Mouse (Mus musculus) heart, postnatal 0 days (tissue): ENCODE measurements around the gene Slc30a1. TPM values are rescaled to one million over a fixed set of nuclear protein-coding genes. Genes with fewer than 3 reads are reported as not detected.

ENCODE experiments used
- ATAC-seq: fragments of 200-750 bp; cut with Nextera tagmentation; 2 replicates; pipeline ENCODE4 v1.8.0; 2017; ENCODE audit warnings: low read depth, moderate number of reproducible peaks, moderate library complexity; ENCODE audit not compliant: insufficient read depth
- DNase-seq: peaks from one replicate; pipeline ENCODE4 v3.0.0-alpha.2; 2016; ENCODE audit warnings: low spot score
- H3K27ac ChIP-seq: fragments of 300-500 bp; sonication (generic); 2 replicates; pipeline ENCODE4 v1.5.1; 2014; ENCODE audit warnings: low read depth, mild to moderate bottlenecking
- H3K27me3 ChIP-seq: fragments of 300-500 bp; sonication (generic); 2 replicates; pipeline ENCODE4 v1.6.1; 2014; ENCODE audit warnings: low read length, mixed read lengths; ENCODE audit not compliant: control insufficient read depth, insufficient read depth
- H3K36me3 ChIP-seq: fragments of 300-500 bp; sonication (generic); replicated peaks from 2 replicates; pipeline ENCODE4 v1.6.1; 2014; ENCODE audit warnings: low read length, mixed read lengths; ENCODE audit not compliant: control insufficient read depth, insufficient read depth
- H3K4me1 ChIP-seq: fragments of 300-500 bp; sonication (generic); 2 replicates; pipeline ENCODE4 v1.6.1; 2014; ENCODE audit warnings: antibody characterized with exemption; ENCODE audit not compliant: control insufficient read depth, insufficient read depth
- H3K4me2 ChIP-seq: fragments of 300-500 bp; sonication (generic); 2 replicates; pipeline ENCODE4 v1.6.1; 2014; ENCODE audit warnings: low read depth, mild to moderate bottlenecking, low read length, moderate library complexity
- H3K4me3 ChIP-seq: fragments of 300-500 bp; sonication (generic); 2 replicates; pipeline ENCODE4 v1.5.1; 2014; ENCODE audit warnings: low read depth, low read length
- H3K9ac ChIP-seq: fragments of 300-500 bp; sonication (generic); replicated peaks from 2 replicates; pipeline ENCODE4 v1.6.1; 2014; ENCODE audit warnings: low read depth, low read length, mixed read lengths
- H3K9me3 ChIP-seq: fragments of 300-500 bp; sonication (generic); replicated peaks from 2 replicates; pipeline ENCODE4 v1.6.1; 2016; ENCODE audit warnings: low read length; ENCODE audit not compliant: control insufficient read depth
- CTCF ChIP-seq: IDR thresholded peaks from 2 replicates; pipeline ENCODE4 v1.5.1; 2016; ENCODE audit warnings: antibody characterized with exemption, control low read depth, low read depth
- EP300 ChIP-seq: IDR thresholded peaks from 2 replicates; pipeline ENCODE4 v1.6.1; 2016; ENCODE audit warnings: antibody characterized with exemption, low read depth
- WGBS: fragments of 180-500 bp; shearing (Covaris S2); extraction: QIAGEN DNeasy Blood & Tissue Kit; methylation state at CpG from one replicate; pipeline ENCODE4 v1.1.7; 2014; 5-methylcytosine and 5-hydroxymethylcytosine counted together
- polyA plus RNA-seq: library from polyadenylated mRNA; unstranded; fragments of >200 nt; fragmentation: Nextera tagmentation; extraction: Ambion mirVana; gene quantifications from 2 replicates; pipeline ENCODE4 v1.2.1, GENCODE M21; 2015
- total RNA-seq: library from RNA; depleted of rRNA; stranded (reverse); fragments of >200 nt; gene quantifications from 2 replicates; pipeline ENCODE4 v1.2.3, GENCODE M21; 2014; ENCODE audit warnings: low replicate concordance

The Slc30a1 gene
- total and polyA plus RNA-seq, 2 experiments from 2014 or later: 3.6 to 20.0 TPM

DNA sequence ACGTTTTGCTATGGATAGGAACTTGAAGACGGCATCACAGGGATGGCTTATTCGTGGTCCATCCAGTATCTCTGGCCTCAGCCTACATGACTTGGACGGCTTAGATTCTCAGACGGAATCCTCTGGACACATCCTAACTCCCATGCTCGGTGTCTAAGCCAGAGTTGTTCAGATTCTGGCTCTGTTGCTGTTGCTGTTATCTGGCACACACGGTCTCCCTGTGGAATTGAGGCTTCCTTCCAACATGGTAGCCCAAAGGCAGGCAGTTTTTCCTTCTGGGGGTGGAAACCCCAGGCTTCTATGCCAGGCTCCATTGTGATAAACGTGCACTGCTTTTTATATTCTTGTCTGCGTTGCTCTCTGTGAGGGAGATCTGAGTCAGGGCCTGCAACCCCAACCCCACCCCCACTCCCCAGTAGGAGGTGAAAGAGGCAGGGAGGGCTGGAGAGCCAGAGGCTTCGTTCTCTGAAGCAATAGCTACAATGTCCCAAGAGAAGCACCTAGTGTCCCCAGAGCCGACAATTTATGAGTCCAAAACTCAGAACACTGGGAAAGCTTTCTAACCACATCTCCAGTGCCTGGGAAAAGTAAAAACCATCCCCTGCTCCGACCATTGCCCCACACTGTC lies 23.4 kb downstream of the Slc30a1 start:
- no peaks in the 10 kb centered on the region for H3K9me3 ChIP-seq
- no peak for ATAC-seq
- H3K9ac ChIP-seq: no peak overlapping the region
- no peaks in the 10 kb centered on the region for H3K36me3 ChIP-seq
- TF ChIP-seq CTCF (no peak), EP300 (no peak)
- DNase-seq: no peak
- WGBS: 51% methylated on average over 12 of the region's 12 CpGs
- peaks cover 5% of the 10 kb centered on the region; the same call in 1 of the 2 replicates for H3K4me1 ChIP-seq
- no peak overlapping the region for H3K4me3 ChIP-seq
- no peaks in the 10 kb centered on the region for H3K27me3 ChIP-seq
- peak overlapping the region; percentile 38; the same call in 1 of the 2 replicates for H3K27ac ChIP-seq
- no peak overlapping the region for H3K4me2 ChIP-seq

DNA sequence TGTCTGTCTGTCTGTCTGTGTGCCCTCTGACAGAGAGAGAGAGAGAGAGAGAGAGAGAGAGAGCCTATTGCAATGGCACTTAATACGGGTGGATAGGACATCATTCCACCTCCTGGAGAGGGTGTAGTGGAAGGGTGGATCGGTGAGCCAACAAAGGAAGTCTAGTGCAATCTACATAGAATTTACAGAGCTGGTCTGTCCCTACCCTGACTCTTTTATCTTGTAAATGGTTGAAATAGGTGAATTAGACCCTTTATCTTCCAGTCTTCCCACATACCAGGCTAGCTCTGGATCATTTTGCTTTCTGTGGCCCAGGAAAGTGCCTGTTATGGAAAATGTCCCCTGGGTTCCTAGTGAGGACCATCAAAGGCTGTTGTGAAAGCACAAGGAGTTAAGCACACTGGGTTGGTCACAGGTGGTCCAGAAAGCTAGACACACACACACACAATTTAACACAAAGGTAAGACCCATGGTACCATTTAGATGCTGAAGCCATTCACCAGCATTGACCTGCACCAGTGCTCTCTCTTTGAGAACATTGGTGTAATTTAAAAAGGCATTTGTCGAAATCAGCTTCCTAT lies 24.0 kb downstream of the Slc30a1 start:
- Histone ChIP-seq H3K27ac (no peak overlapping the region), H3K4me1 (peaks cover 5% of the 10 kb centered on the region; the same call in 1 of the 2 replicates), H3K36me3 (no peaks in the 10 kb centered on the region), H3K9me3 (no peaks in the 10 kb centered on the region), H3K9ac (no peak overlapping the region), H3K4me3 (no peak overlapping the region), H3K27me3 (no peaks in the 10 kb centered on the region), H3K4me2 (no peak overlapping the region)
- no peak for ATAC-seq
- TF ChIP-seq EP300: no peak
- no peak for TF ChIP-seq CTCF
- WGBS: 78% methylated on average over 3 of the region's 3 CpGs
- no peak for DNase-seq

DNA sequence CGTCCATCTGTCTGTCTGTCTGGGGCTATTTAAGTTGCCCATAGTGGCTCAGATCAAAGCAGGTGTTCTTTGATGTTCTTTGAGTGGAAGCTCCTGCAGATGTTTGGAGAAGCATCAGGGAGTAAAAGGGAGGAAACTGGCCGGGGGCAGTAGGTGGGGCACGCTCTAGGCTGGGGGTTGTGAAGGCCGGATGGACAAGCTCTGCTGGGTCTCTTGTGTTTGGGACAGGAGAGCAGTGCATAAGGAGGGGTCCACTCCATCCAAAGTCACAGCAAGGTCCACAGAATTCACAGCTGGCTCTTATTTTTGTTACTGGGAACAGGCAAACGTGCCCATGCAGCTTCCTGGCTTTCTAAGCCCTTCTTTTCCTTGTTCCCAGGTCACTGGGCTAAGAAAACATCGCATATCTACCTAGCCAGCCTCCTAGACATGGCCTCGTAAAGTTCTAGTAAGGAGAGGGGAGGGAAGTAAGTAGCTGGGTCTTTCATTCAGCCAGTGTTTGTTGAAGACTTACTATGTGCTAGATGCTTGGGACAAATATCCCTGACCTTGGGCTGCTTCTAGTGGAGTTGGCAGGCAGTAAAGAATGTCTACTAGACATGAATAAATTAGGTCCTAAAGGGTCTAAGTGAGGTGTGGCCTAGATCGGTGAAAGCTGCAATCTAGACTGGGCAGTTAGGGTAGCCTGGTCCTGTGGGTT lies 25.9 kb downstream of the Slc30a1 start:
- no peaks in the 10 kb centered on the region for H3K36me3 ChIP-seq
- ATAC-seq (no peak), DNase-seq (no peak)
- H3K9ac ChIP-seq: no peak overlapping the region
- H3K9me3 ChIP-seq: no peaks in the 10 kb centered on the region
- 0 out of 2 replicates have a peak overlapping the region, but pooled peaks have one; percentile 13 for H3K27ac ChIP-seq
- no peak overlapping the region for H3K4me3 ChIP-seq
- TF ChIP-seq CTCF (no peak), EP300 (no peak)
- peaks cover 5% of the 10 kb centered on the region; the same call in 1 of the 2 replicates for H3K4me1 ChIP-seq
- WGBS: 61% methylated on average over 8 of the region's 8 CpGs
- H3K4me2 ChIP-seq: no peak overlapping the region
- H3K27me3 ChIP-seq: no peaks in the 10 kb centered on the region

GRCm38 (mm10) chr1:191932986-191933632 lies 26.5 kb downstream of the Slc30a1 start:
- H3K9me3 ChIP-seq: no peaks in the 10 kb centered on the region
- ATAC-seq (peak; percentile 53; the same call in 1 of the 2 replicates), DNase-seq (no peak)
- H3K9ac ChIP-seq: no peak overlapping the region
- 0 out of 2 replicates have a peak overlapping the region, but pooled peaks have one; percentile 13 for H3K27ac ChIP-seq
- H3K4me2 ChIP-seq: no peak overlapping the region
- 68% methylated on average over 4 of the region's 4 CpGs for WGBS
- no peak for TF ChIP-seq EP300
- no peak for TF ChIP-seq CTCF
- no peaks in the 10 kb centered on the region for H3K36me3 ChIP-seq
- H3K4me1 ChIP-seq: peaks cover 5% of the 10 kb centered on the region; the same call in 1 of the 2 replicates
- H3K4me3 ChIP-seq: no peak overlapping the region
- H3K27me3 ChIP-seq: no peaks in the 10 kb centered on the region

DNA sequence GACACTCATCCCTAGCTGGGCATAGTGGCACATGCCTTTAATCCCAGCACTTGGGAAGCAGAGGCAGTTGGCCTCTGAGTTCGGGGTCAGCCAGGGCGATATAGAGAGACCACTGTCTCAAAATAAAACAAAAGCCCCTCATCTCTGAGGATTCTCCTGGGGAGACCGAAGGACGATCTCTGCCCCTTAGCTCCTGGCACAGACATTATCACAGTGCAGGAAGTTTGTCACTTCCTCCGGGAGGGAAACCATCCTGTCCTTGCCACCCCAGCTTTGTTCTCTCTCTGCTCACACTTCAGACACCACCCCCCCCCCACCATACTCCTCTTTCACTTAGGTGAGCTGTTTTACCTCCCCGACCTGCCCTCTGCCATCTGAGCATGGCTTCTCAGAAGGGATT lies 37.1 kb downstream of the Slc30a1 start:
- Histone ChIP-seq H3K4me2 (no peak overlapping the region), H3K36me3 (no peaks in the 10 kb centered on the region), H3K9me3 (no peaks in the 10 kb centered on the region), H3K4me3 (no peak overlapping the region), H3K27me3 (no peaks in the 10 kb centered on the region), H3K27ac (no peak overlapping the region), H3K4me1 (no peaks in the 10 kb centered on the region), H3K9ac (no peak overlapping the region)
- no peak for DNase-seq
- ATAC-seq: no peak
- TF ChIP-seq EP300: no peak
- no peak for TF ChIP-seq CTCF
- 53% methylated on average over 6 of the region's 6 CpGs for WGBS
